Mouse (Mus musculus): ENCODE measurements around the gene Ccdc6. TPM values are rescaled to one million over a fixed set of nuclear protein-coding genes. Genes with fewer than 3 reads are reported as not detected.
A peak's percentile ranks its signal among the peaks of the same experiment; 100 is the strongest.

Gene Ccdc6
- total and polyA plus RNA-seq, 3 experiments, result 25.4 to 143 (median 42.0) TPM

DNA sequence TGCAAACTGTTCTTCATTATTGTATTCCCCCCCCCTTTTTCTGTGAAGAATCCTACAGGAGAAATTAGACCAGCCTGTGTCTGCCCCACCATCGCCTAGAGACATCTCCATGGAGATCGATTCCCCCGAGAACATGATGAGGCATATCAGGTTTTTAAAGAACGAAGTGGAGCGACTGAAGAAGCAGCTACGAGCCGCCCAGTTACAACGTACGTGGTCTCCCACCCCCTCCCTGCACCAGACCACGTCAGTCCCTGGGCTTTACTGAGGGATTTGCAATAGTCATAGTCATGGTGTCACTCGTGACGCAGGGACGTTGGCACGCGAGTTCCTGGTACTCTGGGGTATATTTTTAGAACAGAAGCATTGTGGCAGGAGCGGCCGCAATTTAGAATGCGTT lies 72.1 kb downstream of the Ccdc6 start:
- Histone ChIP-seq H3K4me3 (ENCODE audit: control insufficient read depth in 1 of 2, insufficient read depth in 1 of 2, low read depth in 2 of 2, low read length in 2 of 2) (no peak overlapping the region), H3K27ac (ENCODE audit: control insufficient read depth, low read depth, low read length) (no peak overlapping the region), H3K27me3 (ENCODE audit: control insufficient read depth in 1 of 2, insufficient read depth in 2 of 2, low read length in 2 of 2) (no peaks in the 10 kb centered on the region), H3K9me3 (replicated peaks; ENCODE audit: insufficient read depth, low read length) (no peaks in the 10 kb centered on the region), H3K9ac (ENCODE audit: control insufficient read depth, low read depth, low read length, poor library complexity, severe bottlenecking) (no peak overlapping the region), H3K79me2 (ENCODE audit: control insufficient read depth, insufficient read depth, low read length, poor library complexity) (no peaks in the 10 kb centered on the region), H3K36me3 (ENCODE audit: control insufficient read depth in 1 of 2, insufficient read depth in 2 of 2, low read length in 2 of 2) (peaks cover 0 to 2% of the 10 kb centered on the region in 2 experiments; a peak in 1 of 4 replicates), H3K4me1 (ENCODE audit: control insufficient read depth in 1 of 2, insufficient read depth in 2 of 2, low read length in 2 of 2) (no peaks in the 10 kb centered on the region)
- TF ChIP-seq GABPA (IDR thresholded peaks at IDR 0.05; ENCODE audit: low read depth, low read length) (no peak), MAFK (IDR thresholded peaks at IDR 0.05; ENCODE audit: borderline replicate concordance, low read depth, low read length) (no peak), USF1 (IDR thresholded peaks at IDR 0.05; ENCODE audit: low read depth, low read length) (no peak), NELFE (IDR thresholded peaks at IDR 0.05; ENCODE audit: low read depth, low read length) (no peak), KAT2A (conservative IDR thresholded peaks at IDR 0.05; ENCODE audit: low read depth, low read length) (no peak), POLR2AphosphoS5 (IDR thresholded peaks at IDR 0.05; ENCODE audit: borderline replicate concordance, low read depth, low read length) (no peak), TAL1 (IDR thresholded peaks at IDR 0.05; ENCODE audit: low read length) (no peak), MAX (IDR thresholded peaks at IDR 0.05; ENCODE audit: low read length) (no peak), MAZ (IDR thresholded peaks at IDR 0.05; ENCODE audit: low read depth, low read length) (no peak), USF2 (IDR thresholded peaks at IDR 0.05; ENCODE audit: borderline replicate concordance in 1 of 2, insufficient read depth in 1 of 2, low read depth in 1 of 2, low read length in 2 of 2) (no peak), EP300 (IDR thresholded peaks at IDR 0.05; ENCODE audit: low read depth in 1 of 2, low read length in 2 of 2) (no peak), JUND (IDR thresholded peaks at IDR 0.05; ENCODE audit: low read depth, low read length) (no peak), RAD21 (IDR thresholded peaks at IDR 0.05; ENCODE audit: low read depth, low read length) (no peak), CTCF (IDR thresholded peaks at IDR 0.05 in 2 of 3, conservative IDR thresholded peaks at IDR 0.05 in 1 of 3; ENCODE audit: control insufficient read depth in 1 of 3, insufficient read depth in 1 of 3, low read depth in 2 of 3, low read length in 3 of 3, poor library complexity in 1 of 3, severe bottlenecking in 1 of 3) (no peak), NRF1 (IDR thresholded peaks at IDR 0.05; ENCODE audit: insufficient read depth, low read depth, low read length, poor library complexity, severe bottlenecking) (no peak)
- DNase-seq (ENCODE audit: low read depth, low spot score), result no peak

DNA sequence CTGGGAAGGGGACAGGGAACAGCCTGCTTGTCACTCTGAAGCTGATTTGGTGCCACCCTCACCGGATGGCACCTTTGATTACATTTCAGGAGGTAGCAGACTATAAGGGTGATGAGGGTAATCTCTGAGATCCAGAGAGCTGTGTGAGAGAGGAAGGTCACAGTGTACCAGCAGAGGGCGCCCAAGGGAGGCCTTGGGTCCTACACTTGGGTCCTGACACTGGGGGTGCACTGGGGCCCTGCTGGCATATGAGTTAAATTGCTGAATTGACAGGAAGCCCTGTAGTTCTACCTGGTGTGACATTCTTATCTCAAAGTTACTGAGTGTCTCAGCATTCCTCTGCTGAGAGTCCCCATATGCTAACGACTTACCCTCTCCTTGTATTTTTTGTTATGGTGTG lies 76.4 kb downstream of the Ccdc6 start:
- peak; percentile 80 to 86 (median 84) for TF ChIP-seq CTCF (IDR thresholded peaks at IDR 0.05 in 2 of 3, conservative IDR thresholded peaks at IDR 0.05 in 1 of 3; ENCODE audit: control insufficient read depth in 1 of 3, insufficient read depth in 1 of 3, low read depth in 2 of 3, low read length in 3 of 3, poor library complexity in 1 of 3, severe bottlenecking in 1 of 3)
- TF ChIP-seq MYC (IDR thresholded peaks at IDR 0.05; ENCODE audit: low read depth, low read length), result no peak
- TF ChIP-seq SMC3 (IDR thresholded peaks at IDR 0.05; ENCODE audit: low read depth, low read length), result peak; percentile 77
- TF ChIP-seq RCOR1 (IDR thresholded peaks at IDR 0.05; ENCODE audit: low read depth, low read length), result no peak
- no peak for TF ChIP-seq CHD2 (IDR thresholded peaks at IDR 0.05; ENCODE audit: low read length)
- peak; percentile 44 for TF ChIP-seq RAD21 (IDR thresholded peaks at IDR 0.05; ENCODE audit: low read depth, low read length)
- Histone ChIP-seq H3K9ac (ENCODE audit: control insufficient read depth, low read depth, low read length, poor library complexity, severe bottlenecking) (no peak overlapping the region), H3K79me2 (ENCODE audit: control insufficient read depth, insufficient read depth, low read length, poor library complexity) (no peaks in the 10 kb centered on the region), H3K27ac (ENCODE audit: control insufficient read depth, low read depth, low read length) (no peak overlapping the region), H3K4me1 (ENCODE audit: control insufficient read depth in 1 of 2, insufficient read depth in 2 of 2, low read length in 2 of 2) (no peaks in the 10 kb centered on the region), H3K27me3 (ENCODE audit: control insufficient read depth in 1 of 2, insufficient read depth in 2 of 2, low read length in 2 of 2) (no peaks in the 10 kb centered on the region), H3K36me3 (ENCODE audit: control insufficient read depth in 1 of 2, insufficient read depth in 2 of 2, low read length in 2 of 2) (peaks cover 0 to 9% of the 10 kb centered on the region in 2 experiments; a peak in 1 of 4 replicates), H3K9me3 (replicated peaks; ENCODE audit: insufficient read depth, low read length) (no peaks in the 10 kb centered on the region), H3K4me3 (ENCODE audit: control insufficient read depth in 1 of 2, insufficient read depth in 1 of 2, low read depth in 2 of 2, low read length in 2 of 2) (no peak overlapping the region)
- DNase-seq (ENCODE audit: low read depth, low spot score), result peak; percentile 72
